Mouse (Mus musculus) sigmoid colon, adult 10 weeks (tissue): Measurements from ENCODE around the gene Nkx2-3. TPM values are rescaled to one million over a fixed set of nuclear protein-coding genes. Genes with fewer than 3 reads are reported as not detected.

Source experiments
- polyA plus RNA-seq: library from polyadenylated mRNA; stranded (reverse); fragments of 350-450 nt; fragmentation: Illumina TruSeq; extraction: RNeasy Lipid Tissue Mini Kit (QIAGEN cat#74804); gene quantifications from one replicate; pipeline ENCODE4 v1.2.3, GENCODE M21; 2014; ENCODE audit warnings: low read depth, low replicate concordance

Gene Nkx2-3
- polyA plus RNA-seq: 1.2 TPM

GRCm38 (mm10) chr19:43612051-43612450, at the start of gene Nkx2-3:
Nkx2-3 (plus strand) TSS chr19:43612325.

Other genes with a start within 250 kb of the Nkx2-3 start
- 0.13 TPM for gene Hpse2, start 224.0 kb upstream of the Nkx2-3 start, polyA plus RNA-seq
- 0.88 TPM for gene Cnnm1, start 171.9 kb upstream of the Nkx2-3 start, polyA plus RNA-seq
- 7.0 TPM for gene Got1, start 87.7 kb upstream of the Nkx2-3 start, polyA plus RNA-seq
- 5.8 TPM for gene Slc25a28, start 62.6 kb downstream of the Nkx2-3 start, polyA plus RNA-seq
- 8.1 TPM for gene Entpd7, start 77.3 kb downstream of the Nkx2-3 start, polyA plus RNA-seq
- 47.3 TPM for gene Cutc, start 140.7 kb downstream of the Nkx2-3 start, polyA plus RNA-seq
- gene Cox15, start 140.7 kb downstream of the Nkx2-3 start, polyA plus RNA-seq: 18.9 TPM
- 2.1 TPM for gene Abcc2, start 169.9 kb downstream of the Nkx2-3 start, polyA plus RNA-seq